Mouse (Mus musculus) heart, postnatal 10 days (tissue): ENCODE data around the gene Vars. TPM values are rescaled to one million over a fixed set of nuclear protein-coding genes. Genes with fewer than 3 reads are reported as not detected.
"Not testable (repeated sequence)": the region's sequence is repeated elsewhere in the genome, so short reads cannot be mapped to it uniquely, and the experiment has no call there.

ENCODE experiments used
- DNase-seq, 2 experiments: peaks; one replicate each; pipeline ENCODE4 v3.0.0; 2021
- intact Hi-C: fragments of 180-260 bp; cut with DNase I; formaldehyde crosslinking; loops from one replicate; pipeline ENCODE4 v1.15.1; 2025
- total RNA-seq, 2 experiments: library from RNA; stranded (reverse); gene quantifications; 2 replicates each; pipeline ENCODE4 v1.2.3; 2021

The Vars gene
- 10 to 100 TPM; 34.5 to 35.6 TPM for total RNA-seq

- peak; percentile 92 to 93 for DNase-seq
- intact Hi-C loops: loop anchor here (10.0 kb wide), 1 partner anchor 234 kb away; the partner anchor contains the start of genes Atp6v1g2 and Nfkbil1
These were observed at the start of gene Vars for GRCm38 (mm10) chr17:35000717-35001451. Gene Vars, plus strand, starts transcription at chr17:35000987.

GRCm38 (mm10) chr17:34951636-34952377 is 49.0 kb upstream of the Vars start:
- DNase-seq: no peak
- intact Hi-C loops: loop anchor here (1.0 kb wide), 1 partner anchor 28 kb away; no protein-coding TSS in a partner anchor

- DNase-seq: peak; percentile 86 to 90
- intact Hi-C loops: loop anchor here (1.0 kb wide), 1 partner anchor 28 kb away; no protein-coding TSS in a partner anchor
These were observed 48.3 kb upstream of the Vars start for GRCm38 (mm10) chr17:34952378-34953040.

- no peak for DNase-seq
- intact Hi-C loops: no loop called here
These were observed 47.5 kb upstream of the Vars start for GRCm38 (mm10) chr17:34953258-34953657.

- intact Hi-C loops: no loop called here
- no peak for DNase-seq
These were observed 46.9 kb upstream of the Vars start for GRCm38 (mm10) chr17:34953904-34954303.

- DNase-seq: no peak
- intact Hi-C loops: loop anchor here (1.0 kb wide), 1 partner anchor 27 kb away; no protein-coding TSS in a partner anchor
These were observed 46.0 kb upstream of the Vars start for GRCm38 (mm10) chr17:34954831-34955230.

GRCm38 (mm10) chr17:34955884-34956283 is 44.9 kb upstream of the Vars start:
- no peak for DNase-seq
- intact Hi-C loops: loop anchor here (1.0 kb wide), 1 partner anchor 26 kb away; no protein-coding TSS in a partner anchor

GRCm38 (mm10) chr17:34956340-34956739 is 44.4 kb upstream of the Vars start:
- DNase-seq: no peak
- intact Hi-C loops: no loop called here

GRCm38 (mm10) chr17:34957291-34957690 is 43.5 kb upstream of the Vars start:
- DNase-seq, intact Hi-C loops: not testable (repeated sequence)

GRCm38 (mm10) chr17:34957966-34958365 is 42.8 kb upstream of the Vars start:
- intact Hi-C loops, DNase-seq: not testable (repeated sequence)

GRCm38 (mm10) chr17:34958734-34959129 is 42.1 kb upstream of the Vars start:
- DNase-seq, intact Hi-C loops: not testable (repeated sequence)

GRCm38 (mm10) chr17:34959130-34959778 is 41.5 kb upstream of the Vars start, which contains the start of gene Hspa1b:
Gene Hspa1b, minus strand, starts transcription at chr17:34959238.
- DNase-seq: peak; percentile 90
- intact Hi-C loops: not testable (repeated sequence)

- DNase-seq: peak; percentile 52 to 61
- intact Hi-C loops: no loop called here
These were observed 40.8 kb upstream of the Vars start for GRCm38 (mm10) chr17:34959881-34960515.

GRCm38 (mm10) chr17:34960702-34961493 is 39.9 kb upstream of the Vars start:
- intact Hi-C loops: no loop called here
- no peak for DNase-seq

- DNase-seq: peak in 1 of 2 experiments; percentile 46
- intact Hi-C loops: no loop called here
These were observed 38.7 kb upstream of the Vars start for GRCm38 (mm10) chr17:34962125-34962524.

- DNase-seq: no peak
- intact Hi-C loops: no loop called here
These were observed 37.9 kb upstream of the Vars start for GRCm38 (mm10) chr17:34962841-34963240.

GRCm38 (mm10) chr17:34964640-34965049 is 36.1 kb upstream of the Vars start:
- no peak for DNase-seq
- intact Hi-C loops: no loop called here

GRCm38 (mm10) chr17:34965627-34966026 is 35.2 kb upstream of the Vars start:
- DNase-seq: no peak
- intact Hi-C loops: no loop called here

GRCm38 (mm10) chr17:34969822-34970221 is 31.0 kb upstream of the Vars start, which contains the start of gene Gm20481:
Gene Gm20481, plus strand, starts transcription at chr17:34969912.
- intact Hi-C loops, DNase-seq: not testable (repeated sequence)
